Mouse (Mus musculus): ENCODE measurements at regions not wholly inside any gene's neighbourhood (a gene's known extent, or its start where the extent isn't known, plus 50 kb on each side); places are given as distances from the start of the nearest gene placed in this dataset.

- no peak for DNase-seq (ENCODE audit: low read depth, low spot score)
Observed at GRCm38 (mm10) chr3:137561986-137562385, 59.4 kb upstream of the Ddit4l start.

GRCm38 (mm10) chr3:137563541-137564080, 57.8 kb upstream of the Ddit4l start:
- no peak for DNase-seq (ENCODE audit: low read depth, low spot score)

GRCm38 (mm10) chr3:137564282-137564681, 57.1 kb upstream of the Ddit4l start:
- DNase-seq (ENCODE audit: low read depth, low spot score) = no peak

DNA sequence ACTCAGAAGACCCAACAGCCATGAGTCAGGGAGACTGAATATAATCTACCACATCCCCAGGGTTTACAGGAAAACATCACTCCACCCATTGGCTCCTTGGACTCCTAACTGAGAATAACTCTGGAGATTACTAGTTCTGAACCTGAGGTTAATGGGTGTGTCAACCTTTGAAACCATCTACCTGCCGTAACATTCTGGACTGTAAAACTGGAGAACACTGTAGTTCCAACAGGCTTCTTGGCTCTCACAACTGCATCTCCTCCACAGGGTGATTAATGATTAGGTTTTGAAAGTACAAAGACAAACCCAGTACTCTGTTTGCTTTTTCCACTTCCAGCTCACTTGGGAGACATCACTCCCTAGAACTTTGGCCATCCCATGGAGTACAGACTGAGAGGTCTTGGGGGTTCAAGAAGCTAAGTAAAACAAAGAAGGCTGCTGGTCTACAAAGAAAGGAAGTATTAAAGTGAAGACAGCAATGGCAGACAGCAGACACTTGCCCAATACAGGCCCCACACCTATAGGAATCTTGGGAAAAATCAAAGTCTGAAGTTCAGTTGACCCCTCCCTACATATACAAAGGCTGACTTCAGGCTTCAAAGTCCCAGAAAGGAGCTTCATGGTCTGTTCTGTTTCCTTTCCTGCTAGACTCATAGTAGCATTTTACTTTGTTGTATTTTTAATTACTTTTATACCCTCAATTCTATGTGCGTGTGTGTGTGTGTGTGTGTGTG, 52.7 kb upstream of the Ddit4l start:
- peak; percentile 9 for DNase-seq (ENCODE audit: low read depth, low spot score)

All from 3T3-L1 (cell line).